ENCODE assay signal across 7 mouse cellular contexts in the genomic region with DNA sequence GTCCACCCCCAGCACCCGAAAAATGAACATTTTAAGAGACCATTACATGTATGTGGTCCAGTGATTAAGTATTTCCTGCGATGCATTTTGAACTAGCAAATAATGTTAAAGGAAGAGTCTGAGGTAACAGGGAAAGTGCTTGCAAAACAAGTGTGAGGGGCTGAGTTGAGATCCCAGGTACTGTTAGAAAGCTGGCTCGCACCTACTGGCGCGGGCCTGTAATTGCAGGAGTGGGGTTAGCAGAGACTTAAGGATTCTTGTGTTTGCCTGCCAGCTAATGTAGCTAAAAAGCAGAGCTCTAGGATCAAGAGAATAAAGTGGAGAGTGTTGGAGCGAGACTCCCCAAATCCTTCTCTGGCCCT. TPM values are rescaled to one million over a fixed set of nuclear protein-coding genes. Genes with fewer than 3 reads are reported as not detected.
DNase-seq lines count a peak whose midpoint lies in the region; ATAC-seq and TF ChIP-seq lines count a peak whose summit lies in the region.

No protein-coding gene starts in this region.

- H3K9ac ChIP-seq in ES-E14 (ENCODE audit: insufficient read depth, low read depth, low read length, poor library complexity, severe bottlenecking) = peak overlapping the region; percentile 85
- peak overlapping the region; percentile 64 for H3K9ac ChIP-seq in embryonic facial prominence, embryonic 15.5 days

- whole genome bisulfite sequencing in embryonic facial prominence, embryonic 15.5 days = 4% methylated on average over 6 of the region's 6 CpGs

- H3K4me1 ChIP-seq in ES-E14 (ENCODE audit: control insufficient read depth in 2 of 2, insufficient read depth in 2 of 2, low read length in 2 of 2, poor library complexity in 1 of 2) = peaks cover 5 to 14% of the 10 kb centered on the region in 2 experiments; a peak in 3 of 4 replicates
- peaks cover 52% of the 10 kb centered on the region for H3K4me1 ChIP-seq in bone marrow macrophage, adult 2 months (ENCODE audit: control insufficient read depth, insufficient read depth, low read length)
- H3K4me1 ChIP-seq in embryonic facial prominence, embryonic 15.5 days = peaks cover 30% of the 10 kb centered on the region

- intact Hi-C loops in left cerebral cortex, postnatal 4 days (cut with DNase I) = no loop called here

- H3K4me3 ChIP-seq in ES-E14 (ENCODE audit: insufficient read depth in 1 of 2, low read depth in 1 of 2, low read length in 2 of 2, poor library complexity in 1 of 2, severe bottlenecking in 1 of 2) = peak overlapping the region; percentile 69 to 93
- H3K4me3 ChIP-seq in bone marrow macrophage, adult 2 months (ENCODE audit: insufficient read depth, low read length) = peak overlapping the region; percentile 90
- peak overlapping the region; percentile 82 for H3K4me3 ChIP-seq in embryonic facial prominence, embryonic 15.5 days (replicated peaks)

- no peak for TF ChIP-seq POLR2A in bone marrow macrophage, adult 2 months (IDR thresholded peaks at IDR 0.05; ENCODE audit: borderline replicate concordance, low read depth, low read length)

- DNase-seq in ES-E14 (ENCODE audit: low read depth, low spot score) = no peak
- DNase-seq in left cerebral cortex, postnatal 4 days = peak; percentile 54
- peak; percentile 79 for DNase-seq in mesoderm, embryonic 11.5 days (ENCODE audit: low read depth, low spot score)
- peak; percentile 53 to 55 for DNase-seq in spleen, adult 18-20 months

- H3K4me2 ChIP-seq in embryonic facial prominence, embryonic 15.5 days (replicated peaks) = peak overlapping the region; percentile 79

- no peaks in the 10 kb centered on the region for H3K27me3 ChIP-seq in embryonic facial prominence, embryonic 15.5 days

- H3K36me3 ChIP-seq in ES-E14 (ENCODE audit: control insufficient read depth, insufficient read depth, low read length, poor library complexity, severe bottlenecking) = peaks cover 9% of the 10 kb centered on the region
- no peaks in the 10 kb centered on the region for H3K36me3 ChIP-seq in embryonic facial prominence, embryonic 15.5 days

- ATAC-seq in embryonic facial prominence, embryonic 15.5 days (ENCODE audit: insufficient number of reproducible peaks, low FRiP score, low TSS enrichment, low read depth) = no peak
- ATAC-seq in hematopoietic stem cell, adult 5-6 weeks (replicated peaks in 1 of 2; ENCODE audit: insufficient read depth in 1 of 2, low FRiP score in 2 of 2, low TSS enrichment in 1 of 2, low read depth in 1 of 2, poor library complexity in 2 of 2, severe bottlenecking in 2 of 2) = peak; percentile 25 to 38; a peak in 3 of 4 replicates

- peak overlapping the region; percentile 87 for H3K27ac ChIP-seq in ES-E14 (ENCODE audit: insufficient read depth, low read depth, low read length, poor library complexity, severe bottlenecking)
- peak overlapping the region; percentile 83 for H3K27ac ChIP-seq in bone marrow macrophage, adult 2 months (ENCODE audit: insufficient read depth, low read depth, low read length)
- H3K27ac ChIP-seq in embryonic facial prominence, embryonic 15.5 days (replicated peaks) = peak overlapping the region; percentile 87

- in situ Hi-C loops in ES-E14 (cut with MboI; ENCODE audit: low sequenced_read_pairs in 2 of 2, unreplicated experiment in 2 of 2) = no loop called here

- no peak for TF ChIP-seq CTCF in bone marrow macrophage, adult 2 months (IDR thresholded peaks at IDR 0.05; ENCODE audit: low read depth, low read length)

- H3K9me3 ChIP-seq in ES-E14 (ENCODE audit: control insufficient read depth, insufficient read depth, low read depth, low read length) = no peaks in the 10 kb centered on the region
- no peaks in the 10 kb centered on the region for H3K9me3 ChIP-seq in embryonic facial prominence, embryonic 15.5 days (replicated peaks)

TF ChIP-seq in ES-E14, 5 proteins besides CTCF, POLR2A, EP300 and RAD21:
- no peak for TF ChIP-seq CHD2 (IDR thresholded peaks at IDR 0.05; ENCODE audit: low read depth, low read length)

RNA-seq across cellular contexts. Expression of gene Rmnd5b, which starts 0.6 kb away (rescaled TPM):
- 41.1 and 96.5 TPM in 2 replicates for total RNA-seq in ES-E14 (2012; rRNA removed)
- 42.4 and 43.7 TPM in 2 replicates for polyA plus RNA-seq in bone marrow macrophage, adult 2 months (2012; ENCODE audit: insufficient read depth, insufficient read length, missing spikeins)
- 53.1 and 55.1 TPM in 2 replicates for polyA plus RNA-seq in embryonic facial prominence, embryonic 15.5 days (2015; fragmentation: Nextera tagmentation; extraction: Ambion mirVana)
- total RNA-seq in hematopoietic stem cell, adult 5-6 weeks (2017) = 15.6 and 27.8 TPM in 2 replicates
- total RNA-seq in left cerebral cortex, postnatal 4 days (2021) = 10 to 100 TPM; 41.4 to 47.5 TPM

RNA-seq across cellular contexts. Expression of gene N4bp3, which starts 14.3 kb away (rescaled TPM):
- 23.7 and 43.8 TPM in 2 replicates for total RNA-seq in ES-E14 (2012; rRNA removed)
- polyA plus RNA-seq in bone marrow macrophage, adult 2 months (2012; ENCODE audit: insufficient read depth, insufficient read length, missing spikeins) = 8.7 and 9.8 TPM in 2 replicates
- 41.0 and 45.4 TPM in 2 replicates for polyA plus RNA-seq in embryonic facial prominence, embryonic 15.5 days (2015; fragmentation: Nextera tagmentation; extraction: Ambion mirVana)
- 5.7 and 8.4 TPM in 2 replicates for total RNA-seq in hematopoietic stem cell, adult 5-6 weeks (2017)
- 10 to 100 TPM; 15.1 to 16.0 TPM for total RNA-seq in left cerebral cortex, postnatal 4 days (2021)

RNA-seq across cellular contexts. Expression of gene D930048N14Rik, which starts 14.4 kb away (rescaled TPM):
- total RNA-seq in ES-E14 (2012; rRNA removed) = 4.1 and 12.2 TPM in 2 replicates
- 8.1 and 9.2 TPM in 2 replicates for polyA plus RNA-seq in bone marrow macrophage, adult 2 months (2012; ENCODE audit: insufficient read depth, insufficient read length, missing spikeins)
- polyA plus RNA-seq in embryonic facial prominence, embryonic 15.5 days (2015; fragmentation: Nextera tagmentation; extraction: Ambion mirVana) = 4.5 and 5.2 TPM in 2 replicates
- total RNA-seq in hematopoietic stem cell, adult 5-6 weeks (2017) = 0.25 TPM in 1 of 2 replicates, not detected in the other
- 1 to 10 TPM; 1.1 to 1.2 TPM for total RNA-seq in left cerebral cortex, postnatal 4 days (2021)

RNA-seq across cellular contexts. Expression of gene Nhp2, which starts 16.8 kb away (rescaled TPM):
- 452 and 461 TPM in 2 replicates for total RNA-seq in ES-E14 (2012; rRNA removed)
- 33.9 and 38.8 TPM in 2 replicates for polyA plus RNA-seq in bone marrow macrophage, adult 2 months (2012; ENCODE audit: insufficient read depth, insufficient read length, missing spikeins)
- 138 and 147 TPM in 2 replicates for polyA plus RNA-seq in embryonic facial prominence, embryonic 15.5 days (2015; fragmentation: Nextera tagmentation; extraction: Ambion mirVana)
- total RNA-seq in hematopoietic stem cell, adult 5-6 weeks (2017) = 64.8 and 83.2 TPM in 2 replicates
- total RNA-seq in left cerebral cortex, postnatal 4 days (2021) = 10 to 100 TPM; 60.2 to 60.4 TPM

RNA-seq across cellular contexts. Expression of gene Hnrnpab, which starts 29.7 kb away (rescaled TPM):
- 334 and 505 TPM in 2 replicates for total RNA-seq in ES-E14 (2012; rRNA removed)
- 144 and 159 TPM in 2 replicates for polyA plus RNA-seq in bone marrow macrophage, adult 2 months (2012; ENCODE audit: insufficient read depth, insufficient read length, missing spikeins)
- polyA plus RNA-seq in embryonic facial prominence, embryonic 15.5 days (2015; fragmentation: Nextera tagmentation; extraction: Ambion mirVana) = 380 and 381 TPM in 2 replicates
- total RNA-seq in hematopoietic stem cell, adult 5-6 weeks (2017) = 761 and 1,232 TPM in 2 replicates
- total RNA-seq in left cerebral cortex, postnatal 4 days (2021) = 100 to 1,000 TPM; 339 to 358 TPM
